Mouse (Mus musculus) urinary bladder, postnatal 36 days (tissue): ENCODE data around the gene Ccnk.

Source experiments
- DNase-seq, 2 experiments: peaks; one replicate each; pipeline ENCODE4 v3.0.0; 2022; ENCODE audit warnings: low spot score in 2 of 2, mixed read lengths in 1 of 2

The Ccnk gene

GRCm38 (mm10) chr12:108187541-108188091 is 8.2 kb downstream of the Ccnk start:
- DNase-seq, result no peak

GRCm38 (mm10) chr12:108193878-108194277 is 14.5 kb downstream of the Ccnk start:
- no peak for DNase-seq

GRCm38 (mm10) chr12:108195761-108196160 is 16.4 kb downstream of the Ccnk start:
- no peak for DNase-seq

- DNase-seq, result no peak
Observed at GRCm38 (mm10) chr12:108198447-108198846, 19.1 kb downstream of the Ccnk start.

GRCm38 (mm10) chr12:108200094-108200493 is 20.7 kb downstream of the Ccnk start:
- DNase-seq, result no peak

- DNase-seq, result no peak
Observed at GRCm38 (mm10) chr12:108203895-108204294, 24.5 kb downstream of the Ccnk start.

GRCm38 (mm10) chr12:108204978-108205377 is 25.6 kb downstream of the Ccnk start:
- no peak for DNase-seq

GRCm38 (mm10) chr12:108206641-108207040 is 27.3 kb downstream of the Ccnk start:
- peak; percentile 57 to 67 for DNase-seq

GRCm38 (mm10) chr12:108208216-108208615 is 28.8 kb downstream of the Ccnk start:
- no peak for DNase-seq

- peak; percentile 60 to 73 for DNase-seq
Observed at GRCm38 (mm10) chr12:108208726-108209438, 29.5 kb downstream of the Ccnk start.

GRCm38 (mm10) chr12:108210623-108211022 is 31.2 kb downstream of the Ccnk start:
- no peak for DNase-seq

- no peak for DNase-seq
Observed at GRCm38 (mm10) chr12:108212071-108212470, 32.7 kb downstream of the Ccnk start.

GRCm38 (mm10) chr12:108212476-108212875 is 33.1 kb downstream of the Ccnk start:
- no peak for DNase-seq

GRCm38 (mm10) chr12:108213090-108214041 is 34.0 kb downstream of the Ccnk start:
- DNase-seq, result no peak

GRCm38 (mm10) chr12:108215090-108215489 is 35.7 kb downstream of the Ccnk start:
- no peak for DNase-seq

GRCm38 (mm10) chr12:108216611-108217370 is 37.4 kb downstream of the Ccnk start:
- DNase-seq, result no peak

GRCm38 (mm10) chr12:108217572-108217971 is 38.2 kb downstream of the Ccnk start:
- peak in 1 of 2 experiments; percentile 52 for DNase-seq

GRCm38 (mm10) chr12:108219163-108219562 is 39.8 kb downstream of the Ccnk start:
- DNase-seq, result no peak

GRCm38 (mm10) chr12:108219825-108220616 is 40.6 kb downstream of the Ccnk start:
- DNase-seq, result no peak

GRCm38 (mm10) chr12:108220621-108221020 is 41.2 kb downstream of the Ccnk start:
- DNase-seq, result no peak

- no peak for DNase-seq
Observed at GRCm38 (mm10) chr12:108221206-108221605, 41.8 kb downstream of the Ccnk start.
